Mouse (Mus musculus): ENCODE results near the gene Prr11. TPM values are rescaled to one million over a fixed set of nuclear protein-coding genes. Genes with fewer than 3 reads are reported as not detected.

The Prr11 gene
- 16.3 and 17.2 TPM in 2 replicates for total RNA-seq (2017)

- no peak for ATAC-seq (replicated peaks; ENCODE audit: low read depth, poor library complexity, severe bottlenecking)
Observed at GRCm38 (mm10) chr11:87108409-87108754, at the start of gene Prr11. TSS of gene Prr11 (minus strand) at chr11:87108708.

DNA sequence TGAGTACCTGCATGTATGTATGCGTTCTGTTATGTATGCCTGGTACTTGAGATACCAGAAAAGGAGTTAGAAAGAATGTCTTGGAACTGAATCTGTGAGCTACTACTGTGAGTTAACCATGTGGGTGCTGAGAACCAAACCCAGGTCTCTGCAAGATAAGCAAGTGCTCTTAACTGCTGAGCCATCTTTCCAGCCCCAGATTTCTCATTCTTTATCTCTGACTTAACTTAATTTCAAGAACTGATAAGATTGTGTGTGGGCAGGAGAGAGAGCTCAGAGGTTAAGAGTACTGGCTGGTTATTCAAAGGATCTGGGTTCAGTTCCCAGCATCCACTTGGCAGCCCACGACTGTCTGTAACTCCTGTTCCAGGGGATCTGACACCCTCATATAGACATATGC is 49.5 kb upstream of the Prr11 start:
- no peak for ATAC-seq (replicated peaks; ENCODE audit: low read depth, poor library complexity, severe bottlenecking)

DNA sequence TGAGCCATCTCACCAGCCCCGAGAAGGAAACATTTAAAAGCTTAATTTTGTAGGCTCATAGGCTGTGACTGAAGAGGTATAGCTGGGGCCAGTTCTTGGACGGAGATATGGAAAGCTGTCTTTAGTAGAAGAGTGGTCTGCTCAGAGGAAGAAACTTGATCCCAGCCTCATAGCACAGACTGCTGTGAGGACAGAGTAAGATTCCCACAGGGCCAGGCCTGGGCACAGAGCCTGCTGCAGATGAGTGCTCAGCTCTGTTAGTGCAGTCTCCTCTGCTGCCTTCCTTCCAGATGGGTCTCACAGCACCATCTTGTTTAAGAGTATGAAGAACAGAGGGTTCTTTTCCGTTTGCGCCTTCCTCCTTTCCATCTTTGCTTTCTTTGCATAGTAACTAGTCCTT is 27.7 kb upstream of the Prr11 start:
- ATAC-seq (replicated peaks; ENCODE audit: low read depth, poor library complexity, severe bottlenecking): no peak

DNA sequence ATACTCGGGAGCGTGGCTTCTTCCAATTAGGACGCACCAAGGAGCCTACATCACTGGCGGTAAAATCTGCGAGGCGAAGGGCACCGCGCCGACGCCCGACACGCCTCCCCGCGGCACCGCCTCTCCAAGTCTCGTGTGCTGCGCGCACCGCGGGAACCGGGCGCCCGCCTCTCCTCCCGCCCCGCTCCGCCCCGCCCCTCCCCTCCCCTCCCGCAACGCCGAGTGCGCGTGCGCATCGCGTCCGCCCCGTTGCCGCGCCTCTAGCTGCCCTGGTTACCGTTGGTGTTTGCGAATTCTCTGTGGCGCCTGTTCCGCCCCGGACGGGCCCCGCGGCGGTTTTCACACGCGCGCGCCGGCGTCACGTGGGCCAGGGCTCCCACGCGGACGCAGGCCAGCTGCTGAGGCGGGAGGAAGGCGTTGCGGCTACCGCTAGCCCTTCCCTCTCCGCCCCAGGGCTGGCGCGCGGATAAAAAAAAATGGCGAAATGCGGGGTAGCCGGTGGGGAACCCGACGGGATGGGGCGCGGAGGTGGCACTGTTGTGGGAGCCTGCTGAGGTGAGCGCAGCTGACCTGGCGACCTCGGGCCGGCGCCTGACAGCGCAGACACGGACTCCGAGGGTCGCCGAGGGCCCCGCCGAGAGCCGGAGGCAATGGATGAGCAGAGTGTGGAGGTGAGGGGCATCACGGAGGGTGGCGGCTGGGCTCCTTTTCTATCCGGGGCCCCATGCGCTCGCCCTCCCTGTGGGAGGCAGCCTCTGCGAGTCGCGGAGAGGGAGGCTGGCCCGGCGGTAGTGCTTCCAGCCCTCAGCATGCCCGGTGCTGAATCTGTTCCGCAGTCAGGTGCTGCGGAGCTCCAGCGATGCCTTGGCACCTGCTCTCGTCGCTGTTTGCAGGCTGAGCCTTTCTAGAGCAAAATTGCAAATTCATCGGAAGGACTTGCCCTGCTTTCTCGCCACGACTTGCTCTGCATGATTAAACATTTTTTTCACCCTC is 18.6 kb upstream of the Prr11 start, which contains the start of gene Trim37:
Gene Trim37 (plus strand): TSS at position 254 of the 993 bp plus-strand sequence.
- peak; percentile 93 for ATAC-seq (replicated peaks; ENCODE audit: low read depth, poor library complexity, severe bottlenecking)

DNA sequence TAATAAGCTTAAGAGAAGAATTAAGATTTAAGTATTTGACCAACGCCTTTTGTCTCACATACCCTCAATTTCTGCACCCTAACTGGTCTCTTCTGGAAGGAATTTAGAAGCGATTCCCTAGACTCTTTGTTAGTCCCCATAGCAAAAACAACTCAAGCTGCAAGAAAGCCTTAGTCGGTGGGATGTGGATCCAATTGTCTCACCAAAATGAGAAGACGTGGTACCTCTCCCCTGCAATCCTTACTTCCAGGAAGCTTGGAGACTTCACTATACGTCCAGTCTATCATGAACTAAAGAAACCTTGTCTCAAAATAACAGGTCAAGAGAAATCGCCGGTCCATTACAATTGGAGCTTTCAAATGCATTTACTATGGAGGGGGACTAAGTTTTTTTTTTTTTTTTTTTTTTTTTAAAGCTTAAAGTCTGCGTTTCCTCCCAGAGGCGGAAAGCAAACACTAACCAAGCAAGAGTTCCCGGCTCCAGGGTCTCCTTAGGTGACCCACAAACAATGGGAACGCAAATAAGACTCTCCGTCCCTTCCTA is 17.8 kb upstream of the Prr11 start:
- no peak for ATAC-seq (replicated peaks; ENCODE audit: low read depth, poor library complexity, severe bottlenecking)

GRCm38 (mm10) chr11:87125562-87125961 is 17.1 kb upstream of the Prr11 start:
- ATAC-seq (replicated peaks; ENCODE audit: low read depth, poor library complexity, severe bottlenecking): no peak

DNA sequence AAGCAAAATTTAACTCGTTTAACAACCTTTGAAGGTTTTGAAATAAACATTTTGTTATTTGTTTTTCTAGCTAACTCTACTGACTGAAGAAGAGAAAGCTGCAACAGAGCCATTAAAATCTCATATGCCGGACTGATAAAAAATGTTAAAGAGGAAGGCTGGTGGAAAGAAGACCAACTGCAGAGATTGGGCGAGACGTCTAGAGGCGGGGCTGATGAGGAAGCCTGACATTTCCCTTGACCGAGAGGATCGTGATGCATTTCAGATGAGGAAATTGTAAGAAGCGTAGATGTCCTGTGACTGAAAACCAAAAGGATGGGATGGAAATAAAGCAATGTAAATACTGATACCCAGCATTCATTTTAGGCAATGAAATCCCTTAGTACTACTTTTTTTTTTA is 13.4 kb upstream of the Prr11 start:
- ATAC-seq (replicated peaks; ENCODE audit: low read depth, poor library complexity, severe bottlenecking): no peak

GRCm38 (mm10) chr11:87110172-87110909 is 1.8 kb upstream of the Prr11 start:
- no peak for ATAC-seq (replicated peaks; ENCODE audit: low read depth, poor library complexity, severe bottlenecking)

GRCm38 (mm10) chr11:87109519-87110171 is 1.1 kb upstream of the Prr11 start:
- ATAC-seq (replicated peaks; ENCODE audit: low read depth, poor library complexity, severe bottlenecking): no peak

DNA sequence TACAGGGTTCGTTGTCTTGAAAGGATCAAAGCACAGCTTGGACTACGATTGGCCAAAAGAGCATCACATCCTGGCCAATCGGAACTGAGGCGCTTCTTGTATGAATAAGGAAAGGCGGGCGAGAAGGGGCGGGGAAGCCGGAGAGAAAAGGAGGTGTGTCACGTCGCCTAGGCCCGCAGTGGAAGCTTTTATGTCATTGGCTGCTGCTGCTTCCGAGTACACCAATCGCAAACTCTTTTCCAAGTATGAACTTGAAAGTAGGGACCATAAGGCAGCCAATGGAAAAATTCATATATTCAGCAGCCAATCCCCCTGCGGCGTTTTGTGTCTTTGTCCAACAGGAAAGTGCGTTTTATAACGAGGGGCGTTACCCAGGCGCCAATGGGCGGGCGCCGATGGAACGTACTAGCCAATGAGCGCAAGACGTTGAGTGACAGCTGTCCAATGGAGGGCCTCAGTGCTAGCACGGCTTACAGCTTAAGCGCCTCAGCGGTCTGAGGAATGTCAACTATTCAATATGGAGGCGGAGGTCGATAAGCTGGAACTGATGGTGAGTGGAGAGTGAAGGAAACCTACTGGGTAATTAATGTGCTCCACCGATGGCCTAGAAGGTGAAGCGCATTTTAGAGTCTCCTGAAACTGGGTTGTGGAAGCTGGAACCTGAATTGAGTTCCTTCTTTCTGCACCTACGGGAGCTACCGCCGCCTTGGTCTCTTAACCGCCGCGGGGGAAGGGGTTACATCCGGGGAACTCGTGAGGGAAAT is 429 bp upstream of the Prr11 start, which contains the start of gene Ska2:
Gene Ska2 (plus strand): TSS at position 480 of the 764 bp plus-strand sequence.
- ATAC-seq (replicated peaks; ENCODE audit: low read depth, poor library complexity, severe bottlenecking): peak; percentile 93

DNA sequence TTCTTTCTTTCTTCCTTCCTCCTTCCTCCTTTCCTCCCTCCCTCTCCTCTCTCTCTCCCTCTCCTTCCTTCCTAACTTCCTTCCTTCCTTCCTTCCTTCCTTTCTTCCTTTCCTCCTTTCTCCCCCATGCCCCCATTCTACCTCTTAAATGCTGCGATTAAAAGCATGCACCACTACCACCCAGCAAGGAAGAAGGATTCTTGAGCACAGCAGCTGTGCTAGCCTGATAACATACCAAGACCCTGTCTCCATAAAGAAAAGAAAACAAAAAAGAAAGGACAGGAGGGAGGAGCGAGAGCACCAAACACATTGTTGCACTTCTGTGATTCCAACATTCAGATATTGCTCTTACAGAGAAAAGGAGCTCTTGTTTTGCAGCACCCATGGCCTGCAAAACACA is 21.4 kb downstream of the Prr11 start:
- ATAC-seq (replicated peaks; ENCODE audit: low read depth, poor library complexity, severe bottlenecking): no peak

DNA sequence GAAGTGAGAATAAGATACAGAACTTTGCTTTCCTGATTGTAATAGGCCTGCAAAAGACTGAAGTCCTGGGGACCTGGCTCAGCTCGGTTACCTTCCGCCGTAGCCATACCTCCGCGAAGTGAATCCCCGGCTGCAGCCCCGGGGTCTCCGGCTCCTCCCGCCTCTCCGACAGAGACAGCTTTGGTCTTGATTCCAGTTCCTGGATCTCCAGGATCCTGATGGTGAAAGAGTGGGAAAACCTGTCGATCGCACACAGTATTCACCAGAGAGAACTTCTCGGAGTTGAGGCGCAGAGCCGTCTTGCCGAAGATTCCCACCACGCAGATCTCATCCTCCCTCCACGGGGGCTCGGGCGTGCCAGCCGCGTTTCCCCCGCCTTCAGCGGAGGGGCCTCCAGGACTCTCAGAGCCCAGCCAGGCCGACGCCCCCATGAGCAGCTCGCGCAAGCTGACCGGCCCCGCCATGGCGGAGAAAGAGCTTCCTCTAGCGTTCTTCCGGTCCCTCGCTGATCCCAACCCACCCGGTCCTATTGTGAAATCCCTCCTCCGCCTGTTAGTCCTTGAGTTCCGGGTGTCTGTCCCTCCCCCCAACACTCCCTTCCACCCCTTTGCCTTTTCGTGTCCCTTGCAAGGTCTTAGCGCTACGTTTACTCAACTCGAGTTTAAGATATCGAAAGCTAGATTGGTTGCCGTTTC is 22.1 kb downstream of the Prr11 start, which contains the start of gene Smg8:
Gene Smg8 (minus strand): TSS at position 485 of the 695 bp plus-strand sequence.
- peak; percentile 99 for ATAC-seq (replicated peaks; ENCODE audit: low read depth, poor library complexity, severe bottlenecking)

- no peak for ATAC-seq (replicated peaks; ENCODE audit: low read depth, poor library complexity, severe bottlenecking)
Observed at GRCm38 (mm10) chr11:87085461-87085860, 23.0 kb downstream of the Prr11 start.

- ATAC-seq (replicated peaks; ENCODE audit: low read depth, poor library complexity, severe bottlenecking): no peak
Observed at GRCm38 (mm10) chr11:87083712-87084111, 24.8 kb downstream of the Prr11 start.

DNA sequence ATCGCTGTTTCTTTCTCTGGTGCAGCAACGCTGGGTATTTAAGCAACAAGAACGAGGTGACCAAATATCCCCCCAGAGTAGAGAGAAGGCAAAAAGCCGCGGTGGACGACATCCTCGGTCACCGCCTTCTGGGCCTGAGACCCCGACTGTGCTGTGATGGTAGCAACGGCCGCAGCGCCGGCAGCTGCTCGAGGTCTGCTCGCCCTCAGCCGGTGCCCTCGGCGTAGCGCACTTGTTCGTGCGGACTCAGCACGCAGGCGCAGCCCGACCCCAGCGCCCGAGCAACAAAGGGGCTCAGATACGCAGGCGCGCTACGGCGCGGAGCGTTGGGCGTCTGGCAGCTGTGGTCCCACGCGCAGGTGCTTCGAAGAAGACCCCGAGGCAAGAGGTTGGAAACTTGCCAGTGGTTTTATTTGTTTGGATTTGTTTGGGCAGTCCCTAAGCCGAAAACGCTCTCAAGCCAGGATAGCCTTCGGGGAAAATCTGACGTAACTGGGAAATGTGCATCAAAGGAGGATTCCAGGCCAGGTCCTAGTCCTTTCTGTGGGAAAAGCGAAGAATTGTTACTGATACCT is 34.6 kb downstream of the Prr11 start, which contains the start of gene Gdpd1:
Gene Gdpd1 (minus strand): TSS at position 197 of the 575 bp plus-strand sequence.
- peak; percentile 95 for ATAC-seq (replicated peaks; ENCODE audit: low read depth, poor library complexity, severe bottlenecking)

DNA sequence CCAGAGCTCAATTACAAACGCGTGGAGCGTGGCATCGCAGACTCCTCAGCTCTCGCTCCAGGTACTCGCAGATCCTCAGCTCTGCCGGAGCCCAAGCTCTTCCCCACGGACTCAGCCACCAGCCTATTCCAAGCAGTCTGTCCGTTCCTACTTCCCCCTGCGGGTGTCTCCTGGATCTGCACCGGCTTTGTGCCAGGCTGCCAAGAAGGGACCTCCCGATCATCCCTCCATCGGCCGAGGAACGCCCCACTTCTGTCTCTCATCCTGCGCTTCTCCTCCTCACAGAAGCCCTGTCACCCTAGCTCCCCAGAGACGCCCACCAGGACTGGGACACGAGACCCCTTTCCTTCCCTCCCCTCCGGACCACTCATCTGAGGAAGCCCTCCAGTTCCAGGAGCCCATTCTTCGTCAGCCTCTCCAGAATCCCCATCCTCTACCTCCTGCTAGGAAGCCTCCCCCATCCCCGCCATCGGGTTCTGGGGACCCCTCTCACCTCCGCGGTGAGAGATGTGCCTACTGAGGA is 35.1 kb downstream of the Prr11 start:
- peak; percentile 64 for ATAC-seq (replicated peaks; ENCODE audit: low read depth, poor library complexity, severe bottlenecking)

DNA sequence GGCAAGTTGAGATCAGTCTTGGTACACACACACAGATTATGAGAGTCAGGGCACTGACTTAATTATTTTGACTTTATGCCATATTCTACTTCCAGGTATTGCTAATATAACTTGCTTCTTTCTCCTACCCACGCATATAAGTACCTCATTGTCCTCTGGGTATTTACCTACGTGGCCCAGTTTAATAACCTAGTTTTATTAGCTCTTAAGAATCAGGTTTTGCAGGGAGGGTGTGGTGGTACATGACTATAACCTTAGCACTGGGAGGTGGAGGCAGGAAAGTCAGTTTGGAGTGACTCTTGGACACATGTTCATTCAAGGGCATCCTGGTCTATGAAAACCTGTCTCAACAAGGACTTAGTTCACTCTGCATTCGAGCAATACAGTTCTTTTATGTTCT is 46.4 kb downstream of the Prr11 start:
- ATAC-seq (replicated peaks; ENCODE audit: low read depth, poor library complexity, severe bottlenecking): no peak

DNA sequence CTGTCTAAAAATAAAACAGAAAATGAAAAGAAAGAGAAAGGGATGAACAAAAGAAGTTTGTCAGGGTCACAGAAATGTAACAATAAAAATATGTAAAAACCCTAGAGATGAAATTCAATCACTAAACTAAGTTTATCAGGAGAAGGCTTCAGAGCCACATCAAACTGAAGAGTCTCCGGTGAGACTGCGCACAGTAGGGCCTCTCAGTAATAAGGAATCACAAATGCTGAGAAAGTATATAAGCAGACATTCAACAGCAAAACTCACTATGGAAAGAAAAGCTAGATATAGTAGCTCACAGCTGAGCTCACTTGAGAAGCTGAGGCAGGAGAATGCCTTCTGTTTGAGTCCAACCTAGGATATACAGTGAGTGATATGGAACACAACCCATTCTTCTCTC is 48.1 kb downstream of the Prr11 start:
- no peak for ATAC-seq (replicated peaks; ENCODE audit: low read depth, poor library complexity, severe bottlenecking)
